Mouse (Mus musculus) bone marrow, adult 2 months (tissue): ENCODE data around the gene Rad21l.

ENCODE experiments used
- CTCF ChIP-seq: fragments of 200-500 bp; IDR thresholded peaks from 2 replicates; pipeline ENCODE4 v1.5.1; 2011; ENCODE audit warnings: low read length, control low read depth; ENCODE audit not compliant: control insufficient read depth, insufficient read depth
- POLR2A ChIP-seq: fragments of 200-500 bp; IDR thresholded peaks from 2 replicates; pipeline ENCODE4 v1.6.1; 2011; ENCODE audit warnings: low read depth, mild to moderate bottlenecking, control low read depth, low read length, borderline replicate concordance; ENCODE audit not compliant: control insufficient read depth

DNA sequence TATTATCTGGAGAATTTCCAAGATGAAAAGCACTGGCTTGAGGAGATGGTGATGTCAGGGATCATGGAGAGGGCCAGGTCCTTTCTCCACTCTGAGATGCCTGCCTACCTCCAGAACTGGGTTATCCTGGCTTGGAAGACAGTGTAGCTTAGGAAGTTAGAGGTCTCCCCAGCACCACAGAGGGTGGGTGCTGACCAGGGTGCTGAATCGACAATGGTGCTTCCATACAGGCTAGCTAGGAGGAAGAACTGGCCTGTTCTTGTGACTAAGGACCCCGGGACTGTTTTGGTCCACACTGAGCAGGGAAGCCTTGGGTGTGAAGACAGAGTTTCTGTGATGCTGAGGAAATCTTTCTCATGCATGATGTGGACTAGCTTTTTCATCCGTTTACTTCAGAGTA lies 44.3 kb upstream of the Rad21l start:
- no peak for TF ChIP-seq CTCF
- no peak for TF ChIP-seq POLR2A
